Mouse (Mus musculus) R1 (cell line): ENCODE data around the gene Necap1.

ENCODE experiments used
- DNase-seq: peaks from one replicate; pipeline ENCODE4 v3.0.0-alpha.2; 2018; ENCODE audit warnings: low read depth, low spot score

Necap1 gene

DNA sequence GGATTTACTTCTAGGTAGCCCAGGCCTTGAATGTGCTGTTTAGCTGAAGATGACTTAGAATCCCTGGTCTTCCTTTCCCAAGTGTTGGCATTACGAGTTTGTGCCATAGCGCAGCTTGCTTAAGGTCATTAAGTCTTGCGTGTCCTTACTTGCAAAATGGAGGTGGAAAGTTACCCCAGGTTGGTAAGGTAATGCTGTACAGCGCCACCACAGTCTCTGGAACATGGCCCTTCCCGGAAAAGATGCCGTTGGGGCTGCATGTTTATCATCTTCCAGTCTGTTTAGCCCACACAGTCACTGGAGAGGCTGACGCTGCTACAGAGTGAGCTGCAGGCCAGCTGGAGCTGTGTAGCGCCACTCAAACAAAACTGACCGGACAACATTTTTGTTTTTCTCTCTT lies 9.3 kb downstream of the Necap1 start:
- DNase-seq: no peak

DNA sequence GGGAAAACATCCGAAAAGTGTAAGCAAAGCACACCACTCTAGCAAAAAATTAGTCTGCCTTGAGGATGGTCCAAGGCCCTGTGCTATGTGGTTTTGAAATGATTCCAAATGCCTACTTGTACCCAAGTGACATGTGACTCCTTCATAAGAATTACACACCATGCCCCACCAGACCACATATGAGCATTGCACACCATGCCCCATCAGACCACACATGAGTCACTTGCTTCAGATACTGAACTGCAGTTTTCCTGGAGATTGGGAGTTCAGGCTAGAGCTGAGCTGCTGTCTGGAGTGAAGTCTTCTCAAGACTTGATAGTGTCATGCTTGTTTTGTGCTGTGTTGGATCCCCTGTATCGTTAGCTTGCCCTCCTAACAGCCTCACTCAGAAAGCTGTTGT lies 15.3 kb downstream of the Necap1 start:
- no peak for DNase-seq

DNA sequence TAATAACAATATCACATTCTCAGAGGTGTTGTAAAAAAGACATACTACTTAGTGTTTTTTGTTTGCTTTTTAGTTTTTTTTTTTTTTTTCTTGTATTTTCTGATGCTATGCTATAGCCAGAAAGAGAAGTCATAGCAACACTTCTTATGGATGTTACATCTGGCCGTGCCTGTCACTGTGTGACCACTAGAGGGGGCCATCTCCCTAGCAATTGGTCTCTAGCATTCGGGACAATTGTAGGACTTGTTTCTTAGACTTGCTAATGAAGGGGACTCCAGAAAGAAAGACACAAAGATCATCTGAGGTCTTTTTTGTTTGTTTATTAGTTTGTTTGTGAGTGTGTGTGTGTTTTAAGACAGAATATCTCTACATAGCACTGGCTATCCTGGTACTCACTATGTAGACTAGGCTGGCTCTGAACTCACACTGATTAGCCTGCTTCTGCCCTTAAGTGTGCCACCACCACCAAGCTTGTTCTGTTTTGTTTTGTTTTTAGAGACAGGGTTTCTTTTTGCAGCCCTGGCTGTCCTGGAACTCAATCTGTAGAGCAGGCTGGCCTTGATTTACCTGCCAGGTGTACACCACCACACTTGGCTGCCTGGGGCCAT lies 18.3 kb downstream of the Necap1 start:
- peak; percentile 85 for DNase-seq

DNA sequence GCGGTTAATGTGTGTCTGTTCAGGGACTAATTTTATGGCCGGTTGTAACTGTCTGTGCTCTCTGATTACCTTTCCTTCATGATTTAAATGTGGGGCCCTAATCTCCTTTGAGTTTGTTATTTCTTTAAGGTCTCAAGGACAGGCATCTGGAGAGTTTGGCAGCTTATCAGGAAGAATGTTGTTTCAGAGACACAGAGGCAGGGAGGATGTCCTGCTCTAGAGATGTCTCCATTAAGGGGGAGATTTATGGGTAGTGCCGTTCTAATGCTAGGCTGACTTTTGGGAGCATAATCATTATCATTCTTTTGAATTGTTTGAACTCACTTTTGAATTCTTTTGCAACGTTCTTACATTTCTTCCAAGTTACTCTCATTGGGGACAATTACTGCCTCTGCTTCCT lies 45.6 kb downstream of the Necap1 start:
- DNase-seq: no peak

DNA sequence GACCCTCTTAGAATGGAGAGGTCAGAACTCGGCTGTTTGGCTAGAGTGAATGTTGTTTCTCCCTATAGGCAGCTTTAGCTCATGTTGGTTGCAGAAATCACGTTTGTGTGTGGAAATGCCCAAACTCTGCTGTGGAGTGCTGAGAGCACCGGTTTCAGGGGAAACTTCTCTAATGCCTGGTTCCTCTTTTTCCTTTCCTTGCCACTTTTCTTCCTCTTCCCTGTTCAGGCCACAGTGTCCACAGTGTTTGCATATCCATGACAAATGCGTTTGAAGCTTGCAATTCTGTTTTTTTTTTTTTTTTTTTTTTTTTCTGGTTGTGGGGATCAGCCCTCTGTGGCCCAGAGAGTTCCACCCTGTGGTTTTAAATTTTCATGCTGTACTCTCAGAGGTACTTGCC lies 47.2 kb downstream of the Necap1 start, which contains the start of gene Clec4a1:
Gene Clec4a1, plus strand, starts transcription at position 398 of the 400 bp plus-strand sequence.
- no peak for DNase-seq

DNA sequence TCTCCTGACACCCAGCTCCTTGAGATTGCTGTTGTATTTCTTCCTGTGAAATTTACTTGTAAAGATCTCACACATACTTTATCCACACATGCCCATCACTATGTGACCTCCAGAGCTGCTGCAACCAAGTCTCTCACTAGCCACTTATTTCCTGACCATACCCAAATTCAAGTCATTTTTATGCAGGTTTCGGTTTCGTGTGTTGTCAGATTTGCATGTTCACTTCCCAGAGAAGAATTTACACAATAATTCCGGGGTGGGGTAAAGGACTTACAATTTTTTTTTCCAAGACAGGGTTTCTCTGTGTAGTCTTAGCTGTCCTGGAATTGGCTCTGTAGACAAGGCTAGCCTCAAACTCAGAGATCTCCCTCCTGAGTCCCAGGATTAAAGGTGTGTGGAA lies 60.6 kb downstream of the Necap1 start:
- no peak for DNase-seq
